Mouse (Mus musculus) adrenal gland, postnatal 36 days (tissue): ENCODE data around the gene Pon3. TPM values are rescaled to one million over a fixed set of nuclear protein-coding genes. Genes with fewer than 3 reads are reported as not detected.
A peak's percentile ranks its signal among the peaks of the same experiment; 100 is the strongest.

Experiments
- DNase-seq, 2 experiments: peaks; one replicate each; pipeline ENCODE4 v3.0.0; 2021; ENCODE audit warnings: mixed read lengths in 1 of 2
- long read RNA-seq, 2 experiments: library from polyadenylated mRNA; stranded (forward); transcript quantifications; one replicate each; pipeline ENCODE4 v2.0.0; 2021; ENCODE audit warnings: borderline sequencing depth in 2 of 2
- total RNA-seq, 2 experiments: library from RNA; stranded (reverse); gene quantifications; 2 replicates each; pipeline ENCODE4 v1.2.3; 2021

The Pon3 gene
- total RNA-seq, result 100 to 1,000 TPM in 1 of 2 experiments, 10 to 100 TPM in 1; 75.7 to 165 TPM
- long read RNA-seq, experiment 1, transcript Pon3-204 (5 exons, 921 nt), result minor isoform, 10 of 83 reads
- long read RNA-seq, experiment 1, transcript Pon3-201 (9 exons, 1,837 nt), result major isoform, 50 of 83 reads
- long read RNA-seq, experiment 1, partial matches to known transcripts, result 4 of 83 reads
- long read RNA-seq, experiment 1, other reads (novel, unspliced or antisense), result 19 of 83 reads
- long read RNA-seq, experiment 2, transcript Pon3-201 (9 exons, 1,837 nt), result major isoform, 9 of 19 reads
- long read RNA-seq, experiment 2, partial matches to known transcripts, result 3 of 19 reads
- long read RNA-seq, experiment 2, other reads (novel, unspliced or antisense), result 4 of 19 reads

GRCm38 (mm10) chr6:5255722-5256451 lies at the start of gene Pon3:
Gene Pon3, minus strand, starts transcription at chr6:5256286.
- DNase-seq, result peak; percentile 85 to 87

DNA sequence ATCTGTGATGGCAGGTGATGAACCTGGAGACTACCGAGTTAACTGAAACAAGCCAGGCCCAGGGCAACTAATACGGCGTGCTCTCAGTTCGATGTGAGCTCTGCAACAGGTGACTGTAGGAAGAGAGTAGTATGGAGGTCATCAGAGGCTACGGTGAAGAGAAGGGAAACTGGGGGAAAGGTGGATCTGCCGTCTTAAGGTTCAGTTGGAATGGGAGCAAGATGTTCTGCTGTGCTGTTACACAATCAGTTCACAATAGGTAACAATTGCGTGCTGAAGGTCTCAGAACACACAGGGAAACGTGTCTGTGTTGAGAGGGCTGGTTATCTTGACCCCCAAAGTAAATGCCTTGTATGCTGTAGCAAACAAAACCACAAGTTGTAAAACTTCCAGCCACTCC lies 48.9 kb upstream of the Pon3 start:
- no peak for DNase-seq

- DNase-seq, result no peak
Observed at GRCm38 (mm10) chr6:5300629-5301028, 44.5 kb upstream of the Pon3 start.

GRCm38 (mm10) chr6:5299561-5299960 lies 43.5 kb upstream of the Pon3 start:
- no peak for DNase-seq

- DNase-seq, result peak; percentile 91 to 93
Observed at GRCm38 (mm10) chr6:5298092-5298554, 42.0 kb upstream of the Pon3 start, which contains the start of gene Pon2. Gene Pon2, minus strand, starts transcription at chr6:5298455.

DNA sequence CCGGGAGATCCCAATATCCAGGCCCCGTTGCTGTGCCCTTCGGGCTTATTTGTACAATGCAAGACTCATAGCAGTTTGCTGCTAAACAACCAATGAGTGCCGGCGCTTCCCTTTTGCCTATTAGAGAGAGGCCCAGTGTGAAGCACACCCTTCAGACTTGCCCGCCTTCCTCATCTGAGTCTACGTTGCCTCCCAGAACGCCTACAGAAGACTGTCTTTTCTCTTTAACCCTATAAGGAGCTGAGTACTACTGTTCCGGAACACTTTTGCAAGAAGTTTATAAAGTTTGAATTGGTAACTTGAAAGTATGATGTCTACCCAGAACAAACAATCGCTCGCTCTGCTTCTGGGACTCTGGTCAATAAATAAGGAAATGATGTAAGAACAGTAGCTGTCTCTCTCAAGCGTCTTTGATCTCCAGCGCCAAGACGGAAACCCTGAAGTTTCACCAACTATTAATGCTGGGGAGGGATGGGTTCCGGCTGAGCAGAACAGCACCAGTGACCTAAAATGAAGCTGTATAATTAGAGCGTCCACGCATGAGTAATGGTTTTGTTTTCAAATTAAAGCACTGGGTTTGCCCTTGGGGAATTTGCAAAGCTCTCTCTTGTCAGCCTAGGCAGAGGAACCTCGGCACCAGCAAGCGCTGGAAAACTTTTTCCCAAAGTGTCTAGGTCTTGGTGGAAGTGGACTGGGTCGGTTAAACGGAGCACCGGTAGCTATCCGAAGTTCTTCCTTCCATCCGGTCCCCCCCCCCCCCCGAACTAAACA lies 41.4 kb upstream of the Pon3 start:
- DNase-seq, result peak; percentile 65 to 69

DNA sequence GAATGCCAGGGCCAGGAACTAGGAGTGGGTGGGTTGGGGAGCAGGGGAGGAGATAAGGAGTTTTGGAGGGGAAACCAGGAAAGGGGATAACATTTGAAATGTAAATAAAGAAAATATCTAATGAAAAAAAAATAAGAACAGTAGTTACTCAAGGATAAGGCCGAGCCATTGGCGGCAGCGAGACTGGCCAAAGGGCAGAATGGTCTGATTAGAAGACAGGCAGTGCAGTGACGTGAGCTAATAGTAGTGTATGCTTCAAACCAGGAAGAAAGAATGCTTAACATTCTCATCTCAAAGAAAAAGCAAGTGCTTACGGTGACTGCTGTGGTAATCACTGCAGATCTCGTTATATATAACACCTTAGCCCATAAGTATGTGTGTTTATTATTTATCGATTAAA lies 40.0 kb upstream of the Pon3 start:
- no peak for DNase-seq

DNA sequence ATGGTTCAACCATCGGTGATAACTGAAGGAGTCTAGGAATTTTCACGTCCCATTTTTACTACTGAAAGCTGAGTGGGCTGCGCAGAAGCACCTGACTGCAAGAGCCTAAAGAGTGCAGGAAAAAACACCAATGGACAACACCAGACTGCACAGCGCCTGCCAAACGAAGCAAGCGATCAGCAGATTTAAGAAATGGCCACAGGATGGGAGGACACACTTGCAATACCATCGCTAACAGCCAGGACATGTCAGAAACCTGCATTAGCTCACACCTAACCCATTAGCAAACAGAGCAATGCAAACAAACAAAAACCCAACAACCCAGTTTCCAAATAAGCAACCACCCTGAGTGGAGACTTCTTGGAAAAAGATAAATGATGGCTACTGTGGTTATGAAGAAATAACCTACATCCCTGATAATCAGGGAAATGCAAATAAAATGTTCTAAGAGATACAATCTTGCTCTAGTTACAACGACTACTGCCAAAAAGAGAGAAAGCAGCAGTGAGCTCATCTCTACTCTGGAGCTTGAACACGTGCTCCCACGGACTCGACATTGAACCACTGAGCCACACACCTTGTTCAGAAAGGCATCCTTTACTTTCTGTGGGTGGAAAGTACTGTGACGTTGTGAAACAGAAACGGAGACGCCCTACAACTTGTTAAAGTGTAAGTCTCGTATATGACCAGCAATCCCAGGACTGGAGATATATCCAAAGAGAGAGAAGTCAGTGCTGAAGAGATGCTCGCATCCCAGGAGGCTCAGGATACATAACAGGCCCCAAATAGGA lies 38.8 kb upstream of the Pon3 start:
- DNase-seq, result no peak

- DNase-seq, result no peak
Observed at GRCm38 (mm10) chr6:5292841-5293240, 36.8 kb upstream of the Pon3 start.

GRCm38 (mm10) chr6:5291450-5291849 lies 35.4 kb upstream of the Pon3 start:
- peak in 1 of 2 experiments; percentile 16 for DNase-seq

DNA sequence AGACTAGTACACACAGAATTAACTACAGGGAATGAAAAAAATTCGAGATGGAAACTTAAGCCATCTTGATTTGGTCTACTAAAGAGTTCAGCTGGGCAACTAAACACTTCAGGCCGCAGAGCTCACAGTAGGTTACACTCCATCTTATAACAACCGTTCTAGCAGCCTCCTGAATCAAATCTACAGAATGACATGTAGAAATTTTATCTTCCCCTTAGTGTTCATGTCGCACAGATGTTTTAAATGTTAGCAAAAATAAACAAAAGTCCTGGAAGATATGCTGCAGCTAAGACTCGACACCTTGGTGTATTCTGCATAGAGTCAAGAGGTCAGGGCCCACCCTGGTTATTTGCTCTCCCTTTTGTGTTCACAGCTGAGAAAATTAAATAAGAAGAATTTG lies 31.8 kb upstream of the Pon3 start:
- DNase-seq, result no peak

DNA sequence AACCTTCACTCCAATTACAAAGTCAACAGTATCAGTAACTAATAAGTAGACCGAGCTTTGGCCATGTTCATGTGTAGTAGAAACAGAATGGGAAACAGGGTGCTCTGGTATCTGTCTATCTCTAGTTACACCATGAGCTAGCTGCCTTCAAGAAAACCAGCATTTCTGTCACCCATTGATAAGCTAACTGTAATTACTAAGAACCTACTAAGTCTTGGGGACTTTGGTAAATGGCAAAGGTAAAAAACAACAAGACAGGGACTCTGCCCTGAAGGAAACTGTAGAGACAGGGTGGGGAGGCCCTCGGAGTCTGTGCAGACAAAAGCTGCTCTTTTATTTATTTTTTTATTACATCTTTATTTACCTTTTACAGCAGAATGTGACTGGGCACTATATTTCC lies 31.3 kb upstream of the Pon3 start:
- DNase-seq, result no peak

DNA sequence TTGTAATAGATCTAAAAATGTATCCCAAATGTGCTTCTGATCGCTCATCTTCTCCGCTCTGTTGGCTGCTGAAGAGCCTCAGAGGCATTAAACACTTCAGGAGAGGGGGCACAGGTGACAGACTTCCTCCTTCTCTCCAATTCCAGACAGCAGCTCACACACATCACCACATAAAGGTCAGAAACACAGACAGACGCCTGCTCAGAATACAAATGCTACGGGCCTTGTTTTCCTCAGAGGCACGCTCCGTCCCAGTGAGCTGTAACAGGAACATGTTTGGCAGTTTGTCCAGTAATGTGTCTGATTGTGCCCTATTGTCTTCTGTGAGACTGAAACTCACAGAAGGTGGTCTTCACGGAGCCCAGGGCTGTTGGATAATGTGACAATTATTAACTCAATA lies 26.3 kb upstream of the Pon3 start:
- DNase-seq, result no peak

GRCm38 (mm10) chr6:5280576-5281305 lies 24.7 kb upstream of the Pon3 start:
- DNase-seq, result peak in 1 of 2 experiments; percentile 5

DNA sequence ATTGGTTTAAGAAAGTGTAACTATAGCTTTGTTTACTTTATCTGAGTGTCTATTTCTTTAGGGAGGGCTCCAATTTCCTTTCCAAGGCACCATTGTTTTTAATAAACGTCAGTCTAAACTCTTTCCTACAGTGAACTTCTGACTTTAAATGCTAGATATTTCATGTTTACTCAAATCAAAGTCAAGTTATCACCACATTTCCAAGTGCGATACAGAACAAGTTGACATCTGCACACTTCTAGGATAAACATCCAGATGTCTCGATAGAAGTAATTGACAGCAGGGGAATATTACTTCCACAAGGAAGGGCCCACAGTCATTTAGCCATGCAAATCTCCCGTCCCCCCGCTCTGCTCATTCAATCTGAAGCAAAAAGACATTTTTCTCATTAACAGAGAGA lies 21.9 kb upstream of the Pon3 start:
- no peak for DNase-seq

- no peak for DNase-seq
Observed at GRCm38 (mm10) chr6:5269641-5270040, 13.6 kb upstream of the Pon3 start.

- DNase-seq, result no peak
Observed at GRCm38 (mm10) chr6:5264793-5265192, 8.7 kb upstream of the Pon3 start.

GRCm38 (mm10) chr6:5263250-5263999 lies 7.3 kb upstream of the Pon3 start:
- DNase-seq, result no peak

GRCm38 (mm10) chr6:5262322-5263249 lies 6.5 kb upstream of the Pon3 start:
- no peak for DNase-seq
